Mouse (Mus musculus): Measurements from ENCODE around the gene Gm17402.
A peak's percentile ranks its signal among the peaks of the same experiment; 100 is the strongest.

Gm17402 gene

DNA sequence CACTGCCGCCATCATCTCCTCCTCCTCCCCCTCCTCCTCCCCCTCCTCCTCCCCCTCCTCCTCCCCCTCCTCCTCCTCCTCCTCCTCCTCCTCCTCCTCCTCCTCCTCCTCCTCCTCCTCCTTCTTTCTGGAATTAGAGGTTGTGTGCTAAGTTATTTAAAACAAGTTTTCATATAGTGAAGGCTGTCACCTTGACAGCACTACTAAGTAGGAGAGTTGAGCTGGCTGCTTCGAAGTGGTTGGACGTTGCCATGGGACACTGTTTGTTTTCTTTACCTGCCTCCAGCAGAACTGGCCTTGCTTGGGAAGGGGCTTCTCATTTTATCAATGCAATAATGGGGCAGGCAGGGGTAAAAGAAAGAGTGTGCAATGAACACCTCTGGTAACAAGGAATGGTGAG lies at the start of gene Gm17402:
Gene Gm17402 (minus strand): TSS at position 101 of the 400 bp plus-strand sequence.
- DNase-seq (ENCODE audit: low spot score): no peak

DNA sequence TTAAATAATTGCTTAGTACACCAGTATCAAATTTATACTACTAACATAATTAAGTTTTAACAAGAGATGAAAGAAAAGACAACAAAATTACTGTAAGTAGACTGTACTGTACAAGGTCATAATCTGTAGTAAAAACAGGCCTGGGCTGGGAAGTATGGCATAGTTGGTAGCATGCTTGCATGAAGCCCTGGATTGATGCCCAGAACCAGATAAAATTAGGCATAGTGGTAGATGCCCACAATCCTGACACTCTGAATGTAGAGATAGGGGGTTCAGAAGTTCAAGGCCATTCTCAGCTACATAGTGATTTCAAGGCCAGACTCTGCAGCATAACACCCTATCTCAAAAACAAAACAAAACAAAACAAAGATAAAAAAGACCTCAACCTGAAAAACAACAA lies 3.3 kb upstream of the Gm17402 start:
- no peak for DNase-seq (ENCODE audit: low spot score)

DNA sequence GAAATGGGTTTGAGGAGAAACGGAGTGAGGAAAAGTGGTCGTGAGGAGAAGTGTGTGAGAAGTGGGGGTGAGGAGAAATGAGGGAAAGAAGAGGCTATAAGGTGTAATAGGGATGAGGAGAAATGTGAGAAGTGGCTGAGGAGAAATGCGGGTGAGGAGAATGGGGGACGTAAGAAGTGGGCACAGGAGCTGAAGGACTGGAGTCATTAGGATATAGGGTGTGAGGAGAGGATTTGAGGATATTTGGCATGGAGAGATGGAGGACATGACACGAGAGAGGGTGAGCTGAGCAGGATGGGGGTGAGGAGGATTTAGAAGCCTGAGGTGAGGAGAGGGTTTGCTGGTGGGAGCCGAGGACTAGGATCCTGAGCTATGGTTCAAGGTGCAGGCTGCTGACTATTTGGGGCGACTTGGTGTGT lies 594 bp downstream of the Gm17402 start:
- DNase-seq (ENCODE audit: low spot score): no peak

DNA sequence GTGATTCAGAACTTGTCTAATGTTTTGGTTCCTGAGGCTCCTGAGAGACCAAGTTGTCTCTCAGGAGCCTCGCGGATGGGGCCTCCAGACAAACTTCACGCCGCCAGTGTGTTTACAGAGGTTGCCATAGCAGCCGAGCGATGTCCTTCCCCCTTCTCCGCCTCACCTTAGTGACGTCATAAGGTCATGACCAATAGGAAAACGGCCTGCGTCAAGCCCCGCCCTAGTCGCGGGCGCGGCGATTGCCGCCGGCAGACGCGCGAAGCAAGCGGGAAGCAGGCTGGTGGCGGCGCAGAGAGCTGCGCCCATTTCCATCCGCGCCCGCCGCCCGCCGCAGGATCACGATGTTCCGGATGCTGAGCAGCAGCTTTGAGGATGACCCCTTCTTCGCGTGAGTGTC lies 1.1 kb downstream of the Gm17402 start, which contains the start of gene Mlf1:
Gene Mlf1 (plus strand): TSS at position 226 of the 400 bp plus-strand sequence.
- DNase-seq (ENCODE audit: low spot score): peak; percentile 31

DNA sequence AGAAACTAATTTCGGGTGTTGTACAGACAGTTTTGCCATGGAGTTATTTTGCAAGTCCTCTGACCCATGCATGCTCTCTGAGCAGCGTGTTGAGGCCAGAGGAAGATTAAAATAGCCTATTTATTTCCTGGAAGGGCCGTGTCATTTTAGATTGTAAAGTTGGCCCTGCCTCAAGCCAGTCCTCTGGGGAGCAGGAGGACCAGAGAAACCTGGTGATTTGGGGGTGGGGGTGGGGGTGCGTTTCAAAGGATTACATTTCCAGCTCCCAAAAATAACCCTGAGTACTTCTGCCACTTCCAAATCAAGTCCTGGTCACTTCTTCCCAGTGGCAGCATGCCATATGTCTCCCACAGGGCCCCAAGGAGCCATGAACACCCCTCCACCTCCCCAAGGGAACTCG lies 2.2 kb downstream of the Gm17402 start:
- no peak for DNase-seq (ENCODE audit: low spot score)

DNA sequence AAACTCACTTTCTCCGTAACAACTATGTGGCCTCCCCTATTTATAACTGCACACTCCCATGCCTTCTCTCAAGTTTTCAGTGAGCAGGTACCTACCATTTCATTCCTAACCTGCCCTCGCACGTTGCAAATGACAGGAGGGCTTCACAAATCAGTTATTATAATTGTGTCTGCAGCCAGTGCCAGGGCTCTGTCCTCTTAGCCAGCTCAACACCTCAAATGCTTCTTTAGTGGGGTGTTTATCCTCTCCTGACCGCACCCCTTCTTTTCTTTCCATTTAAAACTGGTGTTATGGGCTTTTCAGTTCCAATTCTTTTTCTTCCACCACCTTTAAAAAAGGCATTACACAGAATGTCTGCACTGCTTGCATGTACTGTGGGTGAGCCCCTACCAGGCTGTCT lies 2.8 kb downstream of the Gm17402 start:
- DNase-seq (ENCODE audit: low spot score): no peak

DNA sequence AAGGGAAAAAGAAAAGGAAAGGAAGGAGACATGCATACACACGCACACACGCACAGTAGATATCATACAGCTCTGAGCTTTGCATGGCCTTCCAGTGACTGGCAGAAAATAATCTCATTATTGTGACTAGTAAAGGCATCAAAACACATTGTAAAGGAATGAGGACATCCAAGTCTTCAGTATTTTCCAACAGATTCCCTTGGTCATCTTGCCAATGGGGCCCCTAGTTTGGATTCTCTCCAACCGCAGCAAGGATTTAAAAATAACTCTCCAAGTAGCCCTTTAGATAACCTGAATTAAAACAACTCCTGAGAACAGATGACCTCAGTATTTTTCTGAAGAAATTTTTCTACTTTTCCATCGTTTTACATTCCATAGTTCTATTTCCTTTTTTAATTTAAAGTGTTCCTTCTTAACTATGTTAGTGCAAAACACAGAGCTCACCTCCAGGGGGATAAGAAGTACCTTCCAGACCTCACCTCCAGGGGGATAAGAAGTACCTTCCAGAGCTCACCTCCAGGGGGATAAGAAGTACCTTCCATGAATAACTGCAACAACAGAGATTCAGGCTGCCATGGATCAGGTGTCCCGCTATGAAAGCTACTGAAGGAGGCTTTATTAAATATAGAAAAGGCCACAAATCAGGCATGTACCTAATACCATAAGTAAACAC lies 5.4 kb downstream of the Gm17402 start:
- DNase-seq (ENCODE audit: low spot score): no peak

DNA sequence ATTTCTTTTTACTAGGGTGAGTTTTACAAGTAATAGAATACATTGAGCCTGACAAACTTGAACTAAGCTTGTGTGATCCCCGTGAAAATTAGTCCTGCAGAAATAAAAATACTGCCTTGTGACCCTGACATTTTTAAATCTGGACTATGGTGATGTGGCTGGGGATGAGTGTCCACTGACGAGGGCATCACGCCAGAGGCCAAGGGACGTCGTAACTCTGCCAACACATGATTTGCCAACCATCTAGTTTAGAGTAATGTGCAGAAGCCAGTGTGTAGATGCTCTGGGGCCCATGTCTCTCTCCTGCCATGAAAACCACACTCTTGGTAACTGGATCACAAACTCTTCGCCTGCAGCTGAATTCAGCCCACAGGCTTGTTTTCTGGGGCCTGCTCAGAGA lies 7.5 kb downstream of the Gm17402 start:
- DNase-seq (ENCODE audit: low spot score): no peak

DNA sequence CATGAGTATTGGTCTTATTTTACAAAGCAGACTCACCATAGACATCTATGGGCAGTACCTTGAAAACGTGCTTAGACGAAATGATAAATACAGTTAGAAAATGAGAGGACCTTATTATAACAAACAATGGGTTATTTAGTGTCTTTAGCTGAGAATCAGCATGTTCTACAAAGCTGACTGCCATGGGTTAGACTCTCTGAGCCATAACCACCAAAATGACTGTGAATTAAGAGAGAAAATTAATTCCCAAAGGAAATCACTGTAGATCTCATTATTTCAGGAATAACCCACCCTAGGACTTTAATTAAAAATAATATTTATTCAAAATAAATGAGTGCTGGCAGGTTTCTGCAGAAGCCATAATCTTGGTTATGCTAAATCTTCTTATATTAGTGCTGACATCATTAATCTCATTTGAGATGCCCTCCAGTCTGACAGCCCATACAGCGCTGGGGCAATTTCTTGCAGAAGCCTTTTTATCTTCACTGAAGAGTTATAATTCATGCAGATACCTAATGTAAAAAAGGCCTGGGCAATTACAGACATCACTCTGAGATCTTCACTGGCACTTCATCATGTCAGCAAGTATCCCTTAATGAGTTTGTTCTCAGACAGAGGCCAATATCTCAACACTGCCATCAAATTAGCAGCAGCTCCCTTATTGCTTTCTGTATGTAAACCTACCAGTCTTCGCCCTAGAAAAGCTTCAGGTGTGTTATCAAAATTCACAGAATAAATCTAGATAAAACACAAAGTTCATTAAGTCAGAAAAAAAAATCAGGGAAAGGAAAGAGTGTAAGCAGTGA lies 8.7 kb downstream of the Gm17402 start:
- DNase-seq (ENCODE audit: low spot score): no peak

DNA sequence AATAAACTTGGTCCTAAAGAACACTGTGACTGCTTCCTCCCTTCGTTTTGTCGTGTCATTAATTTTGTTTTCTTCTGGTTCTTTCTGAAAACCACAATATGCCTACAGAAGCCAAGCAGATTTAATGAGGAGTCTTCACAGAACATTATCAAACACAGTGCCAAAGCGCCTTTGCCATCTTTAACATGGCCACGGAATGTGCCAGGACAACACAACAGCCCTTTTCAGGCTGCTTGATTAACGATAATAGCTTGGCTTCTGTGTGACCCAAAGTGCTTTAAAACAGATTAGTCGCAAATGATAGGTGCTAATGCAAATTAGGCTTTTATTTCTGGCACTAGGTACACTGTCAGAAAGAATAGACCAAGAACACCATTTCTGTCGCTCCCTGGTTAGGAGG lies 16.6 kb downstream of the Gm17402 start:
- no peak for DNase-seq (ENCODE audit: low spot score)

DNA sequence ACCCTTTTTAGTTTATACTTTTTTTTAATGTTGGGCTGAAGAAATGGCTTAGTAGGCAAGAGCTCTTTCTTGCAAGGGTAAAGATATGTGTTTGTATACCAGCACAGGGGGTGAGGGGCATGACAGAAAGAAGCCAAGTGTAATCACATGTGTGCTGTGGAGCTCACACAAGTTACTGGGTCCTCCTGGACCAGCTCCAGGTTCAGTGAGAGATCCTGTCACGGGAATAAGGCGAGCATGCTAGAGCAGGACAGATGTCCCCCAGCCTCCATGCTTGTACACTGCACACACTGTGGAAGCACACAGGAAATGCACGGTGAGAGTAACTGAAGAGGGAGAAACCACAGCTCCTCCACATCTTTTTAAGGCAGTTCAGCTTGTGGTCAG lies 22.2 kb downstream of the Gm17402 start:
- DNase-seq (ENCODE audit: low spot score): no peak

DNA sequence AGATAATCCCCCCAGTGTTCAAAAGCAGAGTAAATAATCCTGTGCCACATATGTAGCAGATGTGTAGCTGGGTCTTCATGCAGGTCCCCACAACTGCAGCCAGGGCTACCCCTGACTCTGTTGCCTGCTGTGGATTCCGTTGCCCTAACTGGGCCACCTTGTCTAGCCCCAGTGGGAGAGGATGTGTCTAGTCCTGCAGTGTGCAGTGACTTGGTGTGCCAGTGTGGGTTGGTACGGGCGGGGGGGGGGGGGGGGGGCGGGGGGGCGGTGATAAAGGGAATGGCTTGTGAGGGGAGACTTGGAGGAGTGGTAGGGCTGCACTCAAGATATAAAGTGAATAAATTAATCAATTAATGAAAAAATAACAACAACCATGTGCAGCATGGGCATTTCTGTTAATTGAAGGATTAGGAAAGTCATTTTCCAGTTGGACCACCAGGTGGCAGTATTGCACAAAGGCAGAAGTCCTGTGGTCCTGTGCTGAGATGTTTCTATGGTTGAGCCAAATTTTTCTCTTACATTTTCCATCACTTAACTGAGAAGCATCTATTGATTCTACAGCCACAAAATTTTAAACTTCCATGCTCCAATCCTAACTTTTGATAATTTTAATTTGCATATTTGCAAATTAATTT lies 22.7 kb downstream of the Gm17402 start:
- no peak for DNase-seq (ENCODE audit: low spot score)

DNA sequence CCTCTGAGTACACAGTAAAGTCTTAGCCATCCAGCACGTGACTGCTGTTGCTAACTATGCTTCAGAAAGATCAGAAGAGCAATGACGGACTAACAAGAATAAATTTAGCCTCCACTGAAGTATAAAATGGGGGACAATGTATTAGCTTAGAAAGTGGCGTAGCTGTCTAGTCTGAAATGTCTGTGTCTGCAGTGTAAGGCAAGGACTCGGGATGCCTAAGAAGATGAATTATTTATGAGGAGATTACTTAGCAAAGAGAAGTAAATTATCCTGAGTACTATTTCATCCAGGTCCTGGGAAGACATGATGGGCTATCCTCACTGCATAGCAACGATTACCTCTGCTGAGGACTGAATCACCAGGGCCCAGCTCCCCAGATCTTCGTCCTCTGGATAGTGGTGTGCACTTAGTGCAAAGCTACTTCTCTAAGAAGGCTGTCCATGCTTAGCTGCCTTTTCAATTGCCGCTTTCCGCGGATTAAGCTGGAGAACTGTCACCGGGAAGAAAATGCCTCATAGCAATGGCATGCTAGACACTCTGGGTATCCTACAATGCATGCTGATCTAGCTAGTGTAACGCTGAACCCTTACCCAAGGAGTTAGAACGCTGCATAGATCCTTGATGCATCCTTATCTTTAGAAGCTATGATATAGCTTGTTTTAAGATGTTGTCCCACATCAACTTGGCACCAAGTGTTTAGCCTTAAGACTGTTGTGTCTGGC lies 23.4 kb downstream of the Gm17402 start:
- DNase-seq (ENCODE audit: low spot score): no peak

DNA sequence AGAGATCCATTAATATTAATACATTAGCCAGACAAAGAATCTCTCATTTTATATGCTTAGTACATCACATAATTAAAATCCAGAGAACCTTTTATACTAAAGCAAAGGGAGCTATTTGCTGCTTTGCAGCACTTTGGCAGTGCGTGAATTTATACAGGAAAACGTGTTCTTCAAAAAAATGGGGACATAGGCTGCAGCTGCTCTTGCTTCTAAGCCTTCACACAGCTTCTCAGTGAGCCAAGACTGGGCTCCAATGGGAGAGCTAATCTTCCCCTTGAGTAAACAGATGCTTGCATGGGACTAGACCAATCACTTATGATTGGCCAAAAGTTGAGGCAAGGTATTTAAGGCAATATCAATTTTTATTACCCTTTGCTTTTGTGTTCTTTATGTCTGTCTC lies 28.3 kb downstream of the Gm17402 start:
- no peak for DNase-seq (ENCODE audit: low spot score)

DNA sequence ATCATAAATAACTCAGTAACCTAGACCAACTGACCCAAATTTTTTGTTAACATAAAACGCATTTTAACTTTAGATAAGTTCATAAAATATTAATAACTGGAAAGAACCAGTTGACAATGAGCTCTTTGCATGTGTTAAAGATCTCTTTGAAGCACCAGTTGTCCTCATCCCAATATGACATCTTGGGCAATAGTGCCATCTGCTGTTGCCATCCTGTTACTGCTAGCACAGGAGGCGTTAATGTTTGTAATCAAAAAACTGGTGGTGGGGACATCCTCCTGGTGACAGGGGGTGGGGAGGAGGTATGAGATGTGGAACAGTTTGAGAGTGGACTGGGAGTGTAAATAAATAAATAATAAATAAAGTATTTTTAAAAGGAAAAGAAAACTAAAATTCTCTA lies 30.4 kb downstream of the Gm17402 start:
- no peak for DNase-seq (ENCODE audit: low spot score)

DNA sequence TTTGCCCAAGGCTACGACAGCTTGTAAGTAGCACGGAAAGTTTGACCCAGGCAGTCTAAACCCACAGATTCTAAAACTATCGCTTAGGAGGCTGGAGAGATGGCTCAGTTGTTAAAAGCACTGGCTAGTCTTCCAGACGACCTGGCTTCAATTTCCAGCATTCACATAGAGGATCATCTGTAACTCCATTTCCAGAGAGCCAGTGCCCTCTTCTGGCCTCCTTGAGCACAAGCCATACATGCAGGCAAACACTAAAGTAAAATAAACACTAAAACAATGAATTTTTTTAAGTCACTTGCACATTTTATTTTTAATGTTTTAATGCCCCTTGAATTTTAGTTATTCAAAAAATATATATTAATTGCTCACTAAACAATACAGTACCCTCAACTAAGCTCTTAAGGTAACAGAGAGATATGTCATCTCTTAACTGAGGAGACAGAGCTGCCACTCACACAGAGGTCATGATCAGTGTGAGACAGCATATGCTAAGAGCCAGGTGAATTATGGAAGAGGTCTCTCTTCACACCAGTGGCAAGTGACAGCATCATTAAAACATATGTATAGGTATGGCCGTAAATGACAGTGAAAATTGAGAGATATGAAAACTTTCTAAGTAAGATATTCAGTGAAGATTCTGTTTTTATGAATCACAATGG lies 31.8 kb downstream of the Gm17402 start:
- no peak for DNase-seq (ENCODE audit: low spot score)

DNA sequence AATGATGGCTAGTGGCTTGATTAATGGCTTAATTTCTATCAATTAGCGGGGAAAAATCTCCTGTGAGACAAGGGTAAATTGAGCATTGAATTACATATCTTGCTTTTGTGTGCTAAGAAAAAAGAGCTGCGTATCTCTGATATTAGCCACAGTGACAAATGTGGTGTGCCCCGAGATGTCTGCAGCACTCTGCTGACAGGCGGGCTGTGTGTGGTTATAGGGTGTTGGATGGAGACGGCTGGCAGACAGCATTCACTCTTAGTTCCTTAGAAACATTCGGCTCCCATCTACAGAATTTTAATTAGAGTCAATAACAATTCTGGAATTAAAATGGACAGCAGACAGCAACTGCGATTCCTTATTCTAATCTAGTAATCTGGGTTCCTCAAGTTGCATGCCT lies 34.0 kb downstream of the Gm17402 start:
- no peak for DNase-seq (ENCODE audit: low spot score)

DNA sequence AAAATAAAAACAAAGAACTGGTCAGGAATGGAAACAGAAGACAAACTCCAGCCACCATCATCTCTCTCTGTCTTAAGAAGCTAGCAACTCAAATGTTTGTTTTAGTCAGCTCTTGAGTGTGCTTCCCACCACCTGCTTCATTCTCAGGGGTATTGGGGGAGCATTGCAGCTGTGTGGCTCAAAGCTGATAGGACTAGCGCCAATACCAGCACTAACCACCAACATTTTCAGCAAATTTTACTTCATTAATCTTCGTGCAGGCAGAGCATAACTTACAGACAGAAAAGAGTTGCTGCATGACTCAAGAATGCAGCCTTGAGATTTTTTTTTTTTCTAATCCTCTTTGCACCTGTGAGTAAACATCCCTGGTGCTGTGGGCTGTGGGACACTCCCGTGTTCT lies 35.4 kb downstream of the Gm17402 start:
- DNase-seq (ENCODE audit: low spot score): no peak

DNA sequence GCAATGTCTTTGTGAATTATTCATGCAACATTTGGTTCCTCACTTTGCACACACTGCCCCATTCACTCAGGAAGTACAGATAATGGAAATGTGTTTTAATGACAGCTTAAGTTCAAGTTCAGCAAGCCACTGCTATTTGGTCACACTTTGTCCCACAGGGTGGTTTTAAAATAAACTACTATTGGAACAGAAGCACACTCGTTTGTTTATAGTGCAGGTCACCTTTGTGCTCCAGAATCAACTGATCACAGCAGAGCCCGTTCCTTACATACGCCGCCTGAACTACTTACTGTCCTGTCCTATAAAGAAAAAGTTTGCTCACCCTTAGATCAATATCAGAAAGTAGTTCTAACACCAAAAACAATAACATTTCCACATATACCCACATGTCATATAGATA lies 52.5 kb downstream of the Gm17402 start:
- no peak for DNase-seq (ENCODE audit: low spot score)

Data from urinary bladder, postnatal 10 days (tissue).